Mouse (Mus musculus): ENCODE data around the gene Epha4.

- TF ChIP-seq CTCF (IDR thresholded peaks at IDR 0.05; ENCODE audit: low read depth, low read length) (no peak), GATA1 (IDR thresholded peaks at IDR 0.05; ENCODE audit: borderline replicate concordance, low read length) (no peak)
Measured at GRCm38 (mm10) chr1:77383466-77383865, 131.4 kb downstream of the Epha4 start.
